Mouse (Mus musculus) 3T3-L1 (cell line): ENCODE measurements around the gene Olfr77.

Experiments
- DNase-seq: peaks from one replicate; pipeline ENCODE4 v3.0.0-alpha.2; 2015; ENCODE audit warnings: low read depth, low spot score

Gene Olfr77

DNA sequence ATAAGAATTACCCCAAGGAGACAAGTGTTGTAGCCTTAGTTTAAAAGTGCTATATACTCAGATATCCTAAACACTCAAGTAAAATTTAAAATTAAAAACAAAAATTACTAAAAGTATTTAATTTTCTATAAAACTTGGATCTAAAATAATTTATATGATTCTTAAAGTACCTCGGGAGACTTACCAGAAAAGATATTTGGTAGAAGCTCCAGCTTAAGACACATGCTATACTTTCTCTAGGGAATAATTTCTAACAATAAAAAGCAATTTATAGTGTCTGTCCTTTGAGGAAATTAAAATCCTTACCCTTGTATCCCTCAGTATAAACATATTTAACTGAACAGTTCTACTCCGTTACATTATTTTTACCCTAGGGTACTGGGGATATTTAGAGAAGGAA lies at the start of gene Olfr77:
Gene Olfr77, plus strand, starts transcription at position 301 of the 400 bp plus-strand sequence.
- no peak for DNase-seq

DNA sequence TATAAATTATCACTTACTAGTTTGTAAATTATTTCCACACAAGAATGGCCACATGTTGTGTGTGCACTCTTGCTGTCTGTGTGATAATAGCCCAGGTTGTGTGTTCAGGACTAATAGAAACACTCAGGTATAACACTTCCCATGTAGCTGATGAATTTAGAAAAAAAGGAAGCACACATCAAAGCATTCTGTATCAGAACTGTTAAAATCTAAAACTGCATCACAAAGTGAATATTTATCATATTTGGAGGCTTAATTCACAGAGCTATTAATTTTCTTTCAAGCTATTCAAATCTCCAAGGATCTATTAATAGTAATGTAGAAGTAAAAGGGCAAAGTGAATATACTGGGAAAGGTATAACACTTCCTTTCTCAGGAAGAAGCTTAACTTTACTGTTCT lies 28.8 kb upstream of the Olfr77 start, which contains the start of gene Olfr862:
Gene Olfr862, minus strand, starts transcription at position 101 of the 400 bp plus-strand sequence.
- DNase-seq: no peak

DNA sequence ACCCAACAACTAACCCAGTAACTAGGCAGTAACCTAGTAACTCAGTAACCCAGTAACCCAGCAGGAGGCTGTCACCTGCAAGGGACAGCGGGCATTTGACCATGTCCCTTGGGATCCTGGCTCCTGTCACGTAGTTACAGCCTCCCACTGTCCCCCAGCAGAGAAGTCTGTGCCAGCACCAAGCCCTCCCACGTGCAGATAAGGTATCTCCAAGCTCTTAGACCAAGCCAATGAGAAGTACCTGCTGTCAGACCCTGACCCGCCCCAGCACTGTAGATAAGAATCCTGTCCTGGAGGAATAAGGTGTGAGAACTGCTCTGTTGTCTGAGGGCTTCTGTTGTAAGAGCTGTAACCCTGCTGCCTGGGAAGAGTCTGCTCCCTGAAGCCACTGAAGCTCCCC lies 5.5 kb upstream of the Olfr77 start:
- no peak for DNase-seq
